Mouse (Mus musculus) lung, embryonic 16.5 days (tissue): ENCODE data around the gene Dnah10. TPM values are rescaled to one million over a fixed set of nuclear protein-coding genes. Genes with fewer than 3 reads are reported as not detected.

ENCODE experiments used
- ATAC-seq: fragments of 200-750 bp; cut with Nextera tagmentation; 2 replicates; pipeline ENCODE4 v1.8.0; 2017; ENCODE audit warnings: low read depth, mild to moderate bottlenecking, moderate library complexity
- H3K27ac ChIP-seq: fragments of 300-500 bp; sonication (generic); 2 replicates; pipeline ENCODE4 v1.5.1; 2014; ENCODE audit warnings: mild to moderate bottlenecking, control low read depth, low read length
- H3K27me3 ChIP-seq: fragments of 300-500 bp; sonication (generic); 2 replicates; pipeline ENCODE4 v1.6.1; 2014; ENCODE audit warnings: low read depth, low read length, mixed read lengths; ENCODE audit not compliant: control insufficient read depth, insufficient read depth
- H3K36me3 ChIP-seq: fragments of 300-500 bp; sonication (generic); 2 replicates; pipeline ENCODE4 v1.6.1; 2014; ENCODE audit warnings: low read length; ENCODE audit not compliant: control insufficient read depth, insufficient read depth
- H3K4me1 ChIP-seq: fragments of 300-500 bp; sonication (generic); replicated peaks from 2 replicates; pipeline ENCODE4 v1.6.1; 2014; ENCODE audit warnings: low read length, mixed read lengths; ENCODE audit not compliant: control insufficient read depth, insufficient read depth
- H3K4me2 ChIP-seq: fragments of 300-500 bp; sonication (generic); 2 replicates; pipeline ENCODE4 v1.6.1; 2014; ENCODE audit warnings: low read depth, low read length, control low read depth
- H3K4me3 ChIP-seq: fragments of 300-500 bp; sonication (generic); 2 replicates; pipeline ENCODE4 v1.5.1; 2014; ENCODE audit warnings: mild to moderate bottlenecking, low read length, control low read depth
- H3K9ac ChIP-seq: fragments of 300-500 bp; sonication (generic); 2 replicates; pipeline ENCODE4 v1.6.1; 2014; ENCODE audit warnings: low read length, control low read depth
- H3K9me3 ChIP-seq: fragments of 300-500 bp; sonication (generic); 2 replicates; pipeline ENCODE4 v1.6.1; 2016; ENCODE audit warnings: low read length; ENCODE audit not compliant: control insufficient read depth
- WGBS: fragments of 180-500 bp; shearing (Covaris S2); extraction: QIAGEN DNeasy Blood & Tissue Kit; methylation state at CpG from one replicate; pipeline ENCODE4 v1.1.7; 2014; 5-methylcytosine and 5-hydroxymethylcytosine counted together
- polyA plus RNA-seq: library from polyadenylated mRNA; unstranded; fragments of >200 nt; fragmentation: Nextera tagmentation; extraction: Ambion mirVana; gene quantifications from 2 replicates; pipeline ENCODE4 v1.2.1, GENCODE M21; 2015

Gene Dnah10
- polyA plus RNA-seq, 1 experiment from 2014 or later = 0.83 TPM

- H3K4me1 ChIP-seq = no peaks in the 10 kb centered on the region
- WGBS = 75% methylated on average over 8 of the region's 8 CpGs
- ATAC-seq = no peak
- no peak overlapping the region for H3K27ac ChIP-seq
- no peaks in the 10 kb centered on the region for H3K36me3 ChIP-seq
- no peaks in the 10 kb centered on the region for H3K27me3 ChIP-seq
- H3K9me3 ChIP-seq = peaks cover 4% of the 10 kb centered on the region; the same call in 1 of the 2 replicates
- no peak overlapping the region for H3K9ac ChIP-seq
- no peak overlapping the region for H3K4me3 ChIP-seq
- no peak overlapping the region for H3K4me2 ChIP-seq
These were observed 56.8 kb downstream of the Dnah10 start for GRCm38 (mm10) chr5:124781696-124782095.

- Histone ChIP-seq H3K4me1 (no peaks in the 10 kb centered on the region), H3K27me3 (no peaks in the 10 kb centered on the region), H3K27ac (no peak overlapping the region), H3K9me3 (peaks cover 4% of the 10 kb centered on the region; the same call in 1 of the 2 replicates), H3K36me3 (no peaks in the 10 kb centered on the region), H3K4me3 (no peak overlapping the region), H3K4me2 (no peak overlapping the region), H3K9ac (no peak overlapping the region)
- ATAC-seq = no peak
- WGBS = 75% methylated on average over 7 of the region's 7 CpGs
These were observed 60.8 kb downstream of the Dnah10 start for GRCm38 (mm10) chr5:124785650-124786049.

DNA sequence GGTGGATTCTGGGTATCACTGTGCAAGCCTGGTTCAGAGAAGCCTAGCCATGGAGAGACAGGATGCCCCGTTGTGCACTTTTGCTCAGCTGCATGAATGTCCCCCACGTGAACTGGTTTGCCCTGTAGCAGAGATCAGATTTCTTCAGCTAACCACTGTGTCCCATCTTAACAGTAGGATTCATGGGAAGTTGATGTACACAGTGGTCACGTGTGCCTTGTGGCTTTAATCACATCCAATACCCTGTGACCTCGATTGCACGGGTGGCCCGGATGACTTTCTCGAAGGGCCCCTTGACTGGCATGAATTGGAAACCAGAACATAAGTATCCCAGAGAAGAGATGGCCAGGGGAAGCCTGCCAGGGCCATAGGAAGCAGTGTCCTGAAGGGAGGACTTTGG is 67.2 kb downstream of the Dnah10 start:
- no peak for ATAC-seq
- H3K4me1 ChIP-seq = no peaks in the 10 kb centered on the region
- H3K9ac ChIP-seq = no peak overlapping the region
- H3K27ac ChIP-seq = no peak overlapping the region
- H3K36me3 ChIP-seq = no peaks in the 10 kb centered on the region
- 83% methylated on average over 7 of the region's 7 CpGs for WGBS
- no peak overlapping the region for H3K4me3 ChIP-seq
- no peaks in the 10 kb centered on the region for H3K27me3 ChIP-seq
- H3K4me2 ChIP-seq = no peak overlapping the region
- no peaks in the 10 kb centered on the region for H3K9me3 ChIP-seq

DNA sequence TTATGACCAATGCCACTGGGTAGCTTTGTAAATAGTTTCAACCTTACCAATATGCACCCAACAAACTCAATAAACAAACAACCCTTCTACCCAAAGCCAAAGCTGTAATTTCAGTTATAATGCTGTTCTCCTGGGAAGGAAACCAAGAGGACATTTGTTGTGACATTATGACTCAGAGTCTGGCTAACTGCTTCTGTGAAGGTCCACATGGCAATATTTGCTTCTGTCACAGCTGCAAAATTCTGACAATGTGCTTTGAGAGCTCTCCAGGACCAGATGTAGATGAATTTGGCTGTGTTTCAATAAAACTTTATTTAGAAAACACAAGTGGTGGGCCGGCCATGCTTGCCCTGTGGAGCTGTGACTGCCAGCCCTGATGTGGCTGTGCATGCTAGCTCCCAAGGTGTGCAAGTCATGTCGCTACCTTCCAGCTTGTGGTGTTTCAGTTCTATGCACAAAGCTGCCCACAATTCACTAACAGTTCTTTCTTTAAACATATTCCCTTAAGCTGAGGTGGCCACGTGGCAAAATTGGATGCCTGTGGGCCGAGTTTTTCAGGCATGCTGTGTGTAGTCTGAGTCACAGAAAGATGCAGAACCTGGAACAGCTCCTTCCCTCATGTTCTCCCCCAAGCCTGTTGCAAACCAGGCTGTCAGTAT is 85.0 kb downstream of the Dnah10 start:
- no peaks in the 10 kb centered on the region for H3K27me3 ChIP-seq
- WGBS = 65% methylated on average over 4 of the region's 4 CpGs
- H3K4me1 ChIP-seq = no peaks in the 10 kb centered on the region
- no peak overlapping the region for H3K27ac ChIP-seq
- no peaks in the 10 kb centered on the region for H3K9me3 ChIP-seq
- no peak for ATAC-seq
- no peak overlapping the region for H3K4me3 ChIP-seq
- H3K36me3 ChIP-seq = no peaks in the 10 kb centered on the region
- H3K4me2 ChIP-seq = no peak overlapping the region
- no peak overlapping the region for H3K9ac ChIP-seq

GRCm38 (mm10) chr5:124812466-124812865 is 87.6 kb downstream of the Dnah10 start:
- Histone ChIP-seq H3K27ac (no peak overlapping the region), H3K27me3 (no peaks in the 10 kb centered on the region), H3K9me3 (no peaks in the 10 kb centered on the region), H3K9ac (no peak overlapping the region), H3K4me2 (no peak overlapping the region), H3K4me1 (no peaks in the 10 kb centered on the region), H3K36me3 (no peaks in the 10 kb centered on the region), H3K4me3 (no peak overlapping the region)
- 77% methylated on average over 12 of the region's 12 CpGs for WGBS
- ATAC-seq = no peak

DNA sequence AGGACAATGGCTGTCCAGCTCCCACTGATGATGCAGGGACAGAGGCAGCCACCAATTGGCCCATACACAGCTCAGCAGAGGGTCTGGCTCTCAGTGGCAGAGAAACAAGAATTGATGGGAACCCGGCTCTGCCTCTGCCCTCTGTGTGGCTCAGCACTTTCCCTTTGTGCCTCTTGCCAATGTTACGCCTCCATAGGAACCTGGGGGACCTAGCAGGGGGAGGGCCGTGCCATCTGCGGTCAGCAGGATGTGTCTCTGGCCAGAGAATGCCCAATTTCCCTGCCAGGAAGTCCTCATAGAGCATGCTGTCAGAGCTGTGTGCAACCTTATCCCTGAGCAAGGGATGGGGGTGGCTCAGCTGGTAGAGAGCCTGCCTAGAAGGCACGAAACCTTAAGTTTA is 89.9 kb downstream of the Dnah10 start:
- H3K4me3 ChIP-seq = no peak overlapping the region
- no peaks in the 10 kb centered on the region for H3K36me3 ChIP-seq
- no peak for ATAC-seq
- H3K27me3 ChIP-seq = no peaks in the 10 kb centered on the region
- H3K4me1 ChIP-seq = no peaks in the 10 kb centered on the region
- H3K4me2 ChIP-seq = no peak overlapping the region
- no peak overlapping the region for H3K9ac ChIP-seq
- H3K9me3 ChIP-seq = no peaks in the 10 kb centered on the region
- H3K27ac ChIP-seq = no peak overlapping the region
- WGBS = 51% methylated on average over 5 of the region's 5 CpGs

- Histone ChIP-seq H3K4me1 (no peaks in the 10 kb centered on the region), H3K27me3 (no peaks in the 10 kb centered on the region), H3K4me2 (no peak overlapping the region), H3K4me3 (no peak overlapping the region), H3K27ac (no peak overlapping the region), H3K36me3 (no peaks in the 10 kb centered on the region), H3K9me3 (no peaks in the 10 kb centered on the region), H3K9ac (no peak overlapping the region)
- 67% methylated on average over 15 of the region's 15 CpGs for WGBS
- ATAC-seq = no peak
These were observed 92.2 kb downstream of the Dnah10 start for GRCm38 (mm10) chr5:124817050-124817449.

GRCm38 (mm10) chr5:124822128-124822894 is 97.4 kb downstream of the Dnah10 start:
- 0 out of 2 replicates have a peak, but pooled peaks have one; percentile 23 for ATAC-seq

GRCm38 (mm10) chr5:124830331-124830730 is 105.4 kb downstream of the Dnah10 start:
- H3K36me3 ChIP-seq = no peaks in the 10 kb centered on the region
- no peak overlapping the region for H3K9ac ChIP-seq
- H3K4me2 ChIP-seq = no peak overlapping the region
- no peaks in the 10 kb centered on the region for H3K4me1 ChIP-seq
- no peak overlapping the region for H3K4me3 ChIP-seq
- H3K27ac ChIP-seq = no peak overlapping the region
- H3K27me3 ChIP-seq = no peaks in the 10 kb centered on the region
- 89% methylated on average over 12 of the region's 12 CpGs for WGBS
- ATAC-seq = no peak
- H3K9me3 ChIP-seq = no peaks in the 10 kb centered on the region

More at GRCm38 (mm10) chr5:124822128-124822894, 97.4 kb downstream of the Dnah10 start:
- H3K27me3 ChIP-seq = no peaks in the 10 kb centered on the region
- H3K27ac ChIP-seq = no peak overlapping the region
- no peaks in the 10 kb centered on the region for H3K4me1 ChIP-seq
- H3K9ac ChIP-seq = no peak overlapping the region
- WGBS = 68% methylated on average over 18 of the region's 18 CpGs
- H3K4me2 ChIP-seq = no peak overlapping the region
- no peaks in the 10 kb centered on the region for H3K9me3 ChIP-seq
- H3K4me3 ChIP-seq = no peak overlapping the region
- H3K36me3 ChIP-seq = no peaks in the 10 kb centered on the region
